Mouse (Mus musculus) small intestine, adult 2 months (tissue): Measurements from ENCODE around the gene Sphk1. TPM values are rescaled to one million over a fixed set of nuclear protein-coding genes. Genes with fewer than 3 reads are reported as not detected.

ENCODE experiments used
- H3K27ac ChIP-seq: fragments of 200-500 bp; 2 replicates; pipeline ENCODE4 v1.5.1; 2012; ENCODE audit warnings: low read depth, low read length, control low read depth, inconsistent platforms; ENCODE audit not compliant: insufficient read depth
- H3K27me3 ChIP-seq: fragments of 200-500 bp; 2 replicates; pipeline ENCODE4 v1.6.1; 2012; ENCODE audit warnings: mild to moderate bottlenecking, moderate library complexity, low read length, inconsistent platforms; ENCODE audit not compliant: control insufficient read depth, insufficient read depth
- H3K36me3 ChIP-seq: fragments of 200-500 bp; 2 replicates; pipeline ENCODE4 v1.6.1; 2012; ENCODE audit warnings: mild to moderate bottlenecking, low read length, control low read depth, inconsistent platforms; ENCODE audit not compliant: control insufficient read depth, insufficient read depth
- H3K4me1 ChIP-seq: fragments of 200-500 bp; 2 replicates; pipeline ENCODE4 v1.6.1; 2012; ENCODE audit warnings: low read length, inconsistent platforms, mixed read lengths; ENCODE audit not compliant: control insufficient read depth, insufficient read depth, insufficient read length
- H3K4me3 ChIP-seq: fragments of 200-500 bp; 2 replicates; pipeline ENCODE4 v1.5.1; 2012; ENCODE audit warnings: low read depth, mild to moderate bottlenecking, control low read depth, inconsistent platforms, low read length, moderate library complexity
- CTCF ChIP-seq: fragments of 200-500 bp; IDR thresholded peaks from 2 replicates; pipeline ENCODE4 v1.5.1; 2012; ENCODE audit warnings: low read depth, mild to moderate bottlenecking, control low read depth, inconsistent platforms, low read length, moderate library complexity, mixed read lengths; ENCODE audit not compliant: insufficient replicate concordance, insufficient read length; ENCODE audit errors: extremely low read depth
- POLR2A ChIP-seq: fragments of 200-500 bp; IDR thresholded peaks from 2 replicates; pipeline ENCODE4 v1.6.1; 2012; ENCODE audit warnings: low read depth, mild to moderate bottlenecking, control low read depth, inconsistent platforms, low read length, moderate library complexity
- WGBS: fragments of 180-500 bp; shearing (Covaris S2); methylation state at CpG from one replicate; pipeline ENCODE4 v1.1.7; 2018; 5-methylcytosine and 5-hydroxymethylcytosine counted together
- polyA plus RNA-seq: library from polyadenylated mRNA; depleted of rRNA; stranded (reverse); fragments of >200 nt; gene quantifications from 2 replicates; pipeline ENCODE4 v1.2.3, GENCODE M21; 2012

Gene Sphk1
- polyA plus RNA-seq, 1 experiment: 47.9 TPM

- WGBS: 72% methylated on average over 2 of the region's 2 CpGs
- TF ChIP-seq CTCF (no peak), POLR2A (no peak)
- no peak overlapping the region for H3K27ac ChIP-seq
- no peaks in the 10 kb centered on the region for H3K27me3 ChIP-seq
- no peak overlapping the region for H3K4me3 ChIP-seq
- H3K36me3 ChIP-seq: no peaks in the 10 kb centered on the region
- H3K4me1 ChIP-seq: no peaks in the 10 kb centered on the region
Measured at GRCm38 (mm10) chr11:116508689-116509088, 22.0 kb upstream of the Sphk1 start.

- TF ChIP-seq CTCF: no peak
- no peak for TF ChIP-seq POLR2A
- 54% methylated on average over 7 of the region's 7 CpGs for WGBS
Measured at GRCm38 (mm10) chr11:116511301-116511868, 19.3 kb upstream of the Sphk1 start.

GRCm38 (mm10) chr11:116512154-116512553, 18.6 kb upstream of the Sphk1 start:
- Histone ChIP-seq H3K36me3 (no peaks in the 10 kb centered on the region), H3K27ac (no peak overlapping the region), H3K27me3 (no peaks in the 10 kb centered on the region), H3K4me1 (no peaks in the 10 kb centered on the region), H3K4me3 (no peak overlapping the region)
- TF ChIP-seq CTCF: no peak
- no peak for TF ChIP-seq POLR2A
- 90% methylated on average over 7 of the region's 7 CpGs for WGBS

More at GRCm38 (mm10) chr11:116511301-116511868, 19.3 kb upstream of the Sphk1 start:
- Histone ChIP-seq H3K36me3 (no peaks in the 10 kb centered on the region), H3K4me1 (no peaks in the 10 kb centered on the region), H3K27me3 (no peaks in the 10 kb centered on the region), H3K27ac (no peak overlapping the region), H3K4me3 (no peak overlapping the region)

DNA sequence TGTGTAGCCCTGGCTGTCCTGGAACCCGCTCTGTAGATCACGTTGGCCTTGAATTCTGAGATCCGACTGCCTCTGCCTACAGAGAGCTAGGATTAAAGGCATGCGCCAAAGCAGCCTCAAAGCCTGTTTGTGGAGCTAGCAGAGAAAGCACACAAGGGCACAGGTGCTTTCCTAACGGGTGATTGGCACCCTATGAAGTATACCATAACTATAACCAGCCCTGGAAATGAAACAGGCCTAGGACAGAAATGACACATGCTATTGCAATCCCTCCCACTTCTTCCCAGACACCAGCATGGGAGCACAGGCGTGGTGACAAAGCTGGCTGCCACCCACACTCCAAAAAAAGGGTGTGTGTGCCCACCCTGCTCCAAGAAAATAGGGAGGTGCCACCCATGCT, 17.7 kb upstream of the Sphk1 start:
- Histone ChIP-seq H3K4me1 (no peaks in the 10 kb centered on the region), H3K36me3 (no peaks in the 10 kb centered on the region), H3K27ac (no peak overlapping the region), H3K4me3 (no peak overlapping the region), H3K27me3 (no peaks in the 10 kb centered on the region)
- WGBS: 74% methylated on average over 6 of the region's 6 CpGs
- no peak for TF ChIP-seq POLR2A
- no peak for TF ChIP-seq CTCF

DNA sequence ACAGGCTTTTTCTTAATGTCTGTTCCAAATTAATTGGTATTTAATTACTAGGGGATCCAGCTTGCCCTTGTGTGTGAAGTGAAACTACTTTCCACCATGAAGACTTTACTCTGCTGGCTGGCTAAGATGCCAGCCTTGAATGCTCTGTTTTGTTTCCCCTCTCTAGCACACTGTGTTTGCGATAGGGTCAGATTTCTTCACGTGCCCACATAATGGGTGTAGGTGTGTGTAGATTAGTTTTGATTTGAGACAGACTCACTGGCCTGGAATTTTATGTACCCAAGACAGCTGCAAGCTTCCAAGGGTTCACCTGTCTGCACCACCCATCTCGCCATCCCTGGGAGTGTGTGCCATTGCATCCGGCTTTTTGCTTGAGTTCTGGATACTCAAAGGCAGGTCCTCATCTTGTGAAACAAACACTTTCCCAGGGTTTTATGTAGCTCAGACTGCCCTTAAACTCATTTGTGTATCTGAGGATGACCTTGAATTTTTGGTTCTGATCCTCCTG, 17.1 kb upstream of the Sphk1 start:
- Histone ChIP-seq H3K27me3 (no peaks in the 10 kb centered on the region), H3K36me3 (no peaks in the 10 kb centered on the region), H3K4me1 (no peaks in the 10 kb centered on the region), H3K4me3 (no peak overlapping the region), H3K27ac (no peak overlapping the region)
- 36% methylated on average over 4 of the region's 4 CpGs for WGBS
- TF ChIP-seq CTCF: no peak
- TF ChIP-seq POLR2A: no peak

DNA sequence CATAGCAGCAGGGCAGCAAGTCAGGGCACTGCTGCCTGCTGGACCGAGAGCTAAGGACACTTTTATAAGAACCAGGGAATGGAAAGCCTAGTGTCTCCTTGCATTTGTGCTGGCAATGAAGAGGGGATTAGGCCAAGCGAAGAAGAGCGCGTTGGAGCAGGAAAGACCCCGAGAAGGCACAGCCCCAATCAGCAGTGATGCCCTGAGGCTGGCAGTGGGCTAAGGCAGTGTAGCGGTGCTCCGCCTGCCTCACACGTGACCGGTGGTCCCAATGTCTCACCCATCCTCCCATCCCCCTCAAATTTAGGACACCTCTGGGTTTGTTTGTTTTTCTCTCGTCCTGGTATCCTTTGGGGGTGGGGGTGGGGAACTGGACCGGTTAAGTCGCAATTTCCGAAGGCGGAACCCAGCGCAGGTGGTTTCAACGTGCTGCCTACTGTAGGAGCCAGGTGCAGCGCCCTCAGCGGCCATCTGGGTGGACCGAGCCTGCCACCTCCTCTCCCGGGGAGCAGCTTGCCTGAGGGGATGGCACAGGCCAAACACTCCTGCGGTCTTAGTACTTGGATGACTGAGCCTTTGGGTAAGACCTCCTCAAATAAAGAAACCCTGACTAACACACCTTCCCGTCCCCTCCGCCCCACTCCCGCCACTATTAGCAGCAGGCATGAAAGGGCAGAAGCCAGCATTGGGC, 15.2 kb upstream of the Sphk1 start:
- Histone ChIP-seq H3K4me1 (no peaks in the 10 kb centered on the region), H3K4me3 (no peak overlapping the region), H3K27me3 (no peaks in the 10 kb centered on the region; the same call in 1 of the 2 replicates), H3K27ac (no peak overlapping the region), H3K36me3 (no peaks in the 10 kb centered on the region)
- 41% methylated on average over 24 of the region's 24 CpGs for WGBS
- TF ChIP-seq CTCF (no peak), POLR2A (no peak)

DNA sequence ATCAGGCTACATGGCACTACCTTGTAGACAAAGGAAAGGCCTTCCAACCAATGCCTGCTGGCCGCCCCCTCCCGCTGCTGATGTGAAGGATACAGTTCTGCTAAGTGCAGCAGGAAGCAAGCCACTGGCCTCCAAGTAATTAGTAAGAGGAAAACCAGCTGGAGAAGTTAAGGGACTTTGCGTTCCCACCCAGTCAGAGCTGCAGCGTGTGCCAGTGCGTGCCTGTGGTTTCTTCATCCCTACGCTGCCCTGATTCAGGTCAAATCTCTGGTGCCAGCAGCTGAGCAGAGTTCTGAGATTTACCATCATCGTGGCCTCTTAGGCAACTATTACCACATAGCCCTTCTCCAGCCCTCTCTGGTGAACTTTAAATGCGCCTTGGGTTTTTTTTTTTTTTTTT, 12.2 kb upstream of the Sphk1 start:
- no peak overlapping the region for H3K4me3 ChIP-seq
- H3K27me3 ChIP-seq: no peaks in the 10 kb centered on the region; the same call in 1 of the 2 replicates
- H3K27ac ChIP-seq: no peak overlapping the region
- H3K4me1 ChIP-seq: peaks cover under 1% of the 10 kb centered on the region; the same call in 1 of the 2 replicates
- no peaks in the 10 kb centered on the region for H3K36me3 ChIP-seq
- 68% methylated on average over 8 of the region's 8 CpGs for WGBS
- TF ChIP-seq CTCF (no peak), POLR2A (no peak)
